Mouse (Mus musculus) left cerebral cortex, postnatal 25 days (tissue): ENCODE results near the gene Stt3b. TPM values are rescaled to one million over a fixed set of nuclear protein-coding genes. Genes with fewer than 3 reads are reported as not detected.

ENCODE experiments used
- DNase-seq, 2 experiments: peaks; one replicate each; pipeline ENCODE4 v3.0.0; 2022; ENCODE audit warnings: low spot score in 2 of 2, mixed read lengths in 1 of 2
- intact Hi-C: fragments of 180-260 bp; cut with DNase I; formaldehyde crosslinking; loops from one replicate; pipeline ENCODE4 v1.15.1; 2025
- total RNA-seq, 2 experiments: library from RNA; stranded (reverse); gene quantifications; 2 replicates each; pipeline ENCODE4 v1.2.3; 2021

Gene Stt3b
- total RNA-seq: 100 to 1,000 TPM in 1 of 2 experiments, 10 to 100 TPM in 1; 85.2 to 100 TPM

- intact Hi-C loops: loop anchor here (10.0 kb wide), 1 partner anchor 724 kb away; no protein-coding TSS in a partner anchor
- DNase-seq: peak; percentile 100
Observed at GRCm38 (mm10) chr9:115310346-115311222, at the start of gene Stt3b. TSS of gene Stt3b (minus strand) at chr9:115310421.

- DNase-seq: no peak
- intact Hi-C loops: no loop called here
Observed at GRCm38 (mm10) chr9:115358421-115358820, 48.2 kb upstream of the Stt3b start.

- intact Hi-C loops: no loop called here
- no peak for DNase-seq
Observed at GRCm38 (mm10) chr9:115357996-115358395, 47.8 kb upstream of the Stt3b start.

GRCm38 (mm10) chr9:115356731-115357458 is 46.7 kb upstream of the Stt3b start:
- intact Hi-C loops: no loop called here
- DNase-seq: no peak

DNA sequence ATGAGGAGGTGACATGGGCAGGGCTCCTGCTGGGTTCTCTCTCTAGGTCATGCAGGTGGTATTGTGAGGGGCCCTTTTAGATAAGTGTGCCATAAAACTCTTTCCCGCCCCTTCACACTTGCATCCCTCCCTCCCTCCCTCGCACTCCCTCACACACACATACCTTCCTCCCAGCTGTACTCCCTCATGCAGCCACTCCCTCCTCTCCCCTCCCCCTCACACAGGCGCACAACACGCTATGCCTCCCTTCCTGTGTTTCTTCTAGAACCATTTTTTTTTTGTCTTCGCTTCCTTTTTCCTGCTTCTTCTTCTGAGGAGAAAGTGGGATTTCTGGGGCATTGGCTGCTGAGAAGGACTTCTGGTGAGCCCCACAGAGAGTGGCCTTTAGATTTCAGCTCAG is 45.8 kb upstream of the Stt3b start:
- no peak for DNase-seq
- intact Hi-C loops: no loop called here

DNA sequence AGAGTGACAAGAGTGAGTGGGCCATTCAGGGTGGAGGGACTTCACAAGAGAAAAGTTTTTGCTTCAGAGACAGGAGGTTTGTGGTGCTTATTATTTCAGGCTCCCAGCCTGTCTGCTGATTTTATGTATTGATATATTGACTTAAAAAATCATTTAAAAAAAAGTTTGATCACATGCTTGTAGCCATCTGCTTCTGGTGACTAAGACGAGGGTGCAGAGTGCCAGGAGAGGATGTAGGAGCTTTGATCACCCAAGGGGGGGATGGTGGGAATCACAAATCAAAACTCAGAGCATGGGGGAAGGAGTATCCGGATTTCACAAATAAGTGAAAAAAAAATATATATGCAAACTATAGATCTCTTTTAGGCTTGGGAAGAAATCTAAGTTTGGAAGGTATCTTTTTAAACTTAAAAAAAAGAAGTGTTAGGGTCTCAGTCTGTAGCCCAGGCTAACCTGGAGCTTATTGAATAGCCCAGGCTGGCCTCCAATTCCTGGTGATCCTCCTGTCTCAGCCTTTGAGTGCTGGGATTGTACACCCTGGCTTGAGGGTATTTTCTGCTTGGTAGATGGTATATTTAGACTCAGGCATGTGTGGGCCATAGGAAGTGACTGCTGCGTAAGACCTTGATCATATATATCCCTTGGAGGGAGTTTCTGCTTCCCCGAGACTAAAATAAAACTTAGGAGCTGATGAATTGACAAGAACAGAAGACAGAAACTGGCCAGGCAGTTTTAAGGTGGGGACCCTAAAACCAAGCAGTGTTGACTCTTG is 39.7 kb upstream of the Stt3b start:
- DNase-seq: peak in 1 of 2 experiments; percentile 71
- intact Hi-C loops: no loop called here

DNA sequence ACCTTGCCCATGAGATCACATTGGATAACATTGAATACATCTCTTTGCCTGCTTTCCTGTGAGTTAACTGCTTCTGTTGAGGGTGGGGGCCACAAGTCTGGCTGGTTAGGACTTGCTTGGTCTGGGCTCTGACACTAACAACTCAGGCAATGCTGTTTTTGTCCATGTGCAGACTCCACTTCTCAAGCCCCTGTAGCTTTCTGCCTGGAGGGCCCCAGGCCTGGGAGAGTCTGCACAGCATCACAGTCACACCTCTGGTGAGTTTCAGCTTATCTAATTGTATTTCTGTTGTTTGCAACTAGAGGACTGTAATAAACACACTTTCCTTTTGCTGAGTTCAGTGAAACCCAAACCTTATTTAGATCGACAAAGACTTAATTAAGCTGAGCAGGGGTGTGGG is 38.9 kb upstream of the Stt3b start:
- no peak for DNase-seq
- intact Hi-C loops: no loop called here

DNA sequence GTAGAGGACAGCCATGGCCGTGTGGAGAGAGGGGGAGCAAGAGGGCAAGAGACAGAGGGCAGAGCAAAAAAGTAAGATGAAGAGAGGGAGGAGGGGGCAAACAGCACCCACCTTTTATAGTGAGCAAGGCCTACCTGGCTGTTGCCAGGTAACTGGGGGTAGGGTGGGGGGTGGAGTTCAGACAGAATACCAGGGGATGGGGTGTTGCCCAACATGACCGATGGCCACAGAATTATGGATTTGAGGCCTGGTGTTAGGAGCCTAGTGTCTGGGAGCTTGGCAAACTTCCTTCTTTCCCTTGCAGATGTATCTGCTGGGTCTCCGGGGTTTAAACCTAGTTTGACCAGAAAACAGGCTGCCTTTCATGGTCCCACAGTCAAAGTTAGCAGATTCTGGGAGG is 34.7 kb upstream of the Stt3b start:
- intact Hi-C loops: no loop called here
- DNase-seq: no peak

DNA sequence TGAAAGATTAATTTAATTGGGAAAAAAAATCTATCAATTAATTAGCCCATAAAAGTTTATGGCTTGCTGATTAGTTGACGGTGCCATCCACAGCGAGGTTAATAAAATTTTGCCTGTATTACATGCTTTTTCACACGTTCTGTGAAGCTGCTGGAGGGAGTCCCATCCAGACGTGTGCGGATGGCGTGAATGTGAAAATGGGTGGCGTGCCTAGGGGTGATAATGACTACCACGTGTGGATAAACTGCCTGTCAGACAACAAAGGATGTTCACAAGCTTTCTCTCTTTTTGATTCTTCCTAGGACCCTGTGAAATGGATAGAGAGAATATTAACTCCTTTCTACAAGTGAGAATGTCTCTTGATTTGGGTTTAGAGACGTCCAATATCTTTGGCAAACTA is 31.4 kb upstream of the Stt3b start:
- no peak for DNase-seq
- intact Hi-C loops: no loop called here

- intact Hi-C loops: no loop called here
- no peak for DNase-seq
Observed at GRCm38 (mm10) chr9:115340212-115340815, 30.1 kb upstream of the Stt3b start.

DNA sequence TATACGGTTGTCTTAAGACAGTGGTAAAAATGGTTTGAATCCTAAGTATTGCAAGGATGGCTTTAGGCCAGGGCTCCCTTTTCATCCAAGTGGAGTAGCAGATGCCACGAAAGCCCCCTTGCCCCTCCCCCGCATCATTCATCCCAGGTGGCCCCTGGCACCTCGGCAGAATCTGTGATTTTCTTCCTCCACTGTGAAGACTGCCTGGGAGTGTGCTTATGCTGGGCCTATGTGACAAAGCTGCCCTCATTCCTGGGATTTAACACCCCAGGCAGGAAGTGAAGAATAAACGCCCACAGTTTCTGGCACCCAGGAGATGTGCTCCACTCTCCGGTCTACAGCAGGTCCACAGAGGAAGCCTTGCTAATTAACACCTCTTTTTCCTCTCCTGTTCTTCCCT is 28.6 kb upstream of the Stt3b start:
- peak; percentile 51 to 89 for DNase-seq
- intact Hi-C loops: loop anchor here (5.0 kb wide), 1 partner anchor 598 kb away; no protein-coding TSS in a partner anchor

GRCm38 (mm10) chr9:115333016-115333415 is 22.8 kb upstream of the Stt3b start:
- intact Hi-C loops: no loop called here
- DNase-seq: no peak

DNA sequence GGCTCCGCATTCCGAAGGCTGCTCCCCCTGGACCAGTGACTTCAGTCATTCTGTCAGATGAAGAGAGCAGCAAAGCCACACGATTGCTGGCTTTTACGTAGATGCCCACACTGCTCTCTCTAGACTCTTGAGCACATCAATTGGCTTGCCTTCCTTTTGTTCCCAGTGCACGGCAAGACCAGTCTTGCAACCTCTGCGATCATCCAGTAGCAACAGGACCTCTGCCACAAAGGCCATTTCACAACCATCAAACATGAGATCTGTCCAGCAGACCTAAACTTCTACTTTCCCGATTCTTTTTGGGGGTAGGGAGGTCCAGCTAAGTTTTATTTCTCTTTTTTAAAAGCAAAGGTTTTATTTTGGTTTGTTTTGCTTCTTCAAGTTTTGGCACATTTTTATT is 22.1 kb upstream of the Stt3b start:
- intact Hi-C loops: no loop called here
- no peak for DNase-seq

DNA sequence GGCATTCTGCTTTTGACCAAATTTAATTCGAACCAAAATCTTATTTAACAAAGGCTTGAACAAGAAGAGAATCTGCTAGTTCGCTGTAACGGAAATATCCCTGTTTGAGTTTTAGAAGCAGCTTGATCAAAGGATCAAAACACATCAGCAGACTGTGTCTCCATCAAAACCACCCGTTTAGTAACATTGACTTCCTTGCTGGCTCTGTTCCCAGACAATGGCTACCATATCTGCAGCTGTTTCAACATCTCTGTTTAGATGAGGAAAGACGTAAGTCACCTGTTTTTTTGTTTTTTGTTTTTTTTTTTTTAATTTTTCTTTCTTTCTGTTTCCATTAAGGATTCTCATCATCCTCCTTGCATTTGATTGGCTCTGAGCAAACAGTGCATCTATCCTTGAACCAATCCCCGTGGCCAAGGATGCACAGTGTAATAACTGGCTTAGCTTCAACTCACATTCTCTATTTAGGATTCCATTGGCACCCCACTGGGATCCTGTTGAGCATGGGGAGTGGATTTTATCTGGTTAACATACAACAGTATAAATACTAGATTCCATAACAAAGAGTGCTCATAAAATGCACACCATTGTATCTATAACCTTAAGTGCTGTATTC is 20.7 kb upstream of the Stt3b start:
- DNase-seq: no peak

DNA sequence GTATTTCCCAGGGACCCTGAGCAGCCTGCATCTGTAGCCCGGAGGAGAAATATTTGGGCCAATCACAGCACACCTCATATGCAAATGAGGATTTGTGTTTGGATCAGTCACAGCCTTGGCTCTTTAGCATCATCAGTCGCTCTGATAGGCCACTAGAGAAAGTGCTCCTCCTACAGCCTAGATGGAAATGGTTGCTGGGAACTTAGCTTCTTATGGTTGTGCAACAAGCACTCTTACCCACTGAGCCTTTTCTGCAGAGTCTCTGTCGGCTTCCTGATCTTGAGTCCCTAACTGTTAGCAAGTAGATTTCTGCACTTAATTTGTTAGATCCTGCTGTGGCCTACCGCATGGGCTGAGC is 16.3 kb upstream of the Stt3b start:
- DNase-seq: no peak
- intact Hi-C loops: no loop called here

More for the DNA sequence above, 20.7 kb upstream of the Stt3b start:
- intact Hi-C loops: no loop called here

GRCm38 (mm10) chr9:115325831-115326532 is 15.8 kb upstream of the Stt3b start:
- intact Hi-C loops: no loop called here
- no peak for DNase-seq

- intact Hi-C loops: no loop called here
- no peak for DNase-seq
Observed at GRCm38 (mm10) chr9:115323572-115323971, 13.4 kb upstream of the Stt3b start.

GRCm38 (mm10) chr9:115322385-115322784 is 12.2 kb upstream of the Stt3b start:
- intact Hi-C loops: no loop called here
- no peak for DNase-seq

- intact Hi-C loops: no loop called here
- no peak for DNase-seq
Observed at GRCm38 (mm10) chr9:115321052-115321451, 10.8 kb upstream of the Stt3b start.
